Comparison of ENCODE assay signal across 23 mouse cellular contexts in genomic region chr16:62623938-62624337, GRCm38 (mm10).
"Had no signal": no experiment of that assay in that cellular context is flagged by ENCODE, and none has a peak within 500 bp of the region (broad histone marks: within the 10 kb centered on the region; RNA-seq: fewer than 3 reads in every experiment).

No protein-coding gene starts in this region.

- H3K36me3 ChIP-seq: heart, embryonic 12.5 days; hindbrain, embryonic 10.5 days; intestine, embryonic 15.5 days; limb, embryonic 10.5 days; limb, embryonic 12.5 days had no signal

- H3K4me3 ChIP-seq: heart, adult 2 months; heart, embryonic 12.5 days; hindbrain, embryonic 10.5 days; intestine, embryonic 15.5 days; left cerebral cortex, adult 2 months; limb, embryonic 10.5 days; limb, embryonic 12.5 days had no signal

- H3K9ac ChIP-seq: heart, embryonic 12.5 days; hindbrain, embryonic 14.5 days; intestine, embryonic 15.5 days; limb, embryonic 12.5 days had no signal

- H3K9me3 ChIP-seq: heart, embryonic 12.5 days; hindbrain, embryonic 10.5 days; intestine, embryonic 15.5 days; limb, embryonic 10.5 days; limb, embryonic 12.5 days had no signal

- H3K4me1 ChIP-seq: heart, embryonic 12.5 days; hindbrain, embryonic 10.5 days; intestine, embryonic 15.5 days; limb, embryonic 10.5 days; limb, embryonic 12.5 days had no signal

- H3K27ac ChIP-seq: heart, adult 2 months; hindbrain, embryonic 10.5 days; hindbrain, embryonic 14.5 days; intestine, embryonic 15.5 days; left cerebral cortex, adult 2 months; limb, embryonic 10.5 days; limb, embryonic 12.5 days had no signal

- ATAC-seq: hindbrain, embryonic 16.5 days; inflammation-experienced regulatory T-cells, adult 6 months; intestine, embryonic 15.5 days; intestine, postnatal 0 days had no signal

- H3K27me3 ChIP-seq: heart, embryonic 12.5 days; intestine, embryonic 15.5 days; limb, embryonic 12.5 days had no signal

- H3K4me2 ChIP-seq: heart, embryonic 12.5 days; hindbrain, embryonic 14.5 days; intestine, embryonic 15.5 days; limb, embryonic 12.5 days; liver, embryonic 11.5 days had no signal

- DNase-seq: gastrocnemius, postnatal 14 days; gastrocnemius, postnatal 36 days; heart, adult 11 months; heart, adult 2 months; heart, postnatal 10 days; heart, postnatal 4 days; kidney, adult 18-20 months; kidney, adult 8-10 months; kidney, postnatal 10 days; kidney, postnatal 25 days; kidney, postnatal 4 days; liver had no signal
